Mouse (Mus musculus) liver, adult 2 months (tissue): ENCODE measurements at regions not wholly inside any gene's neighbourhood (a gene's known extent, or its start where the extent isn't known, plus 50 kb on each side); places are given as distances from the start of the nearest gene placed in this dataset.

Experiments
- CTCF ChIP-seq: fragments of 200-500 bp; IDR thresholded peaks from 2 replicates; pipeline ENCODE4 v1.5.1; 2011; ENCODE audit warnings: low read depth, low read length, control low read depth
- POLR2A ChIP-seq: fragments of 200-500 bp; IDR thresholded peaks from 2 replicates; pipeline ENCODE4 v1.6.1; 2011; ENCODE audit warnings: low read length, control low read depth; ENCODE audit not compliant: insufficient read depth; ENCODE audit errors: extremely low read depth

GRCm38 (mm10) chr5:116894575-116894974 lies 221.3 kb downstream of the Suds3 start:
- 0 out of 2 replicates have a peak, but pooled peaks have one; percentile 10 for TF ChIP-seq CTCF
- no peak for TF ChIP-seq POLR2A
